Mouse (Mus musculus) gastrocnemius, postnatal 14 days (tissue): ENCODE data around the gene Anks3. TPM values are rescaled to one million over a fixed set of nuclear protein-coding genes. Genes with fewer than 3 reads are reported as not detected.
A peak's percentile ranks its signal among the peaks of the same experiment; 100 is the strongest.

Experiments
- DNase-seq: peaks from one replicate; pipeline ENCODE4 v3.0.0; 2021; ENCODE audit warnings: mixed read lengths
- intact Hi-C: fragments of 180-260 bp; cut with DNase I; formaldehyde crosslinking; loops from one replicate; pipeline ENCODE4 v1.15.1; 2025; ENCODE audit warnings: low total_unique reads
- total RNA-seq, 2 experiments: library from RNA; stranded (reverse); gene quantifications; 2 replicates each; pipeline ENCODE4 v1.2.3; 2021

Gene Anks3
- total RNA-seq, 2 experiments from 2014 or later, result 9.9 to 10.7 TPM

- intact Hi-C loops, result no loop called here
- no peak for DNase-seq
Observed at GRCm38 (mm10) chr16:4937351-4938190, 26.4 kb downstream of the Anks3 start.

- intact Hi-C loops, result no loop called here
- no peak for DNase-seq
Observed at GRCm38 (mm10) chr16:4935931-4936703, 27.9 kb downstream of the Anks3 start.

- DNase-seq, result no peak
- intact Hi-C loops, result no loop called here
Observed at GRCm38 (mm10) chr16:4935430-4935829, 28.6 kb downstream of the Anks3 start.

- intact Hi-C loops, result no loop called here
- no peak for DNase-seq
Observed at GRCm38 (mm10) chr16:4932429-4932828, 31.6 kb downstream of the Anks3 start.

- intact Hi-C loops, result no loop called here
- DNase-seq, result no peak
Observed at GRCm38 (mm10) chr16:4928474-4928873, 35.5 kb downstream of the Anks3 start.

- DNase-seq, result no peak
- intact Hi-C loops, result no loop called here
Observed at GRCm38 (mm10) chr16:4927967-4928366, 36.0 kb downstream of the Anks3 start.

GRCm38 (mm10) chr16:4923996-4924395 lies 40.0 kb downstream of the Anks3 start:
- DNase-seq, result no peak
- intact Hi-C loops, result no loop called here

- intact Hi-C loops, result no loop called here
- no peak for DNase-seq
Observed at GRCm38 (mm10) chr16:4922481-4922880, 41.5 kb downstream of the Anks3 start.

GRCm38 (mm10) chr16:4920556-4920955 lies 43.4 kb downstream of the Anks3 start:
- intact Hi-C loops, result no loop called here
- DNase-seq, result no peak

GRCm38 (mm10) chr16:4916608-4917007 lies 47.4 kb downstream of the Anks3 start:
- intact Hi-C loops, result no loop called here

GRCm38 (mm10) chr16:4915931-4916330 lies 48.1 kb downstream of the Anks3 start:
- intact Hi-C loops, result no loop called here
- DNase-seq, result no peak

More at GRCm38 (mm10) chr16:4916608-4917007, 47.4 kb downstream of the Anks3 start:
- no peak for DNase-seq

GRCm38 (mm10) chr16:4913783-4914735 lies 49.9 kb downstream of the Anks3 start:
- intact Hi-C loops, result loop anchor here (5.0 kb wide), 1 partner anchor 37 kb away; no protein-coding TSS in a partner anchor
- peak; percentile 71 for DNase-seq

GRCm38 (mm10) chr16:4912907-4913782 lies 50.9 kb downstream of the Anks3 start:
- DNase-seq, result no peak
- intact Hi-C loops, result loop anchor here (5.0 kb wide), 1 partner anchor 36 kb away; no protein-coding TSS in a partner anchor

- no peak for DNase-seq
- intact Hi-C loops, result loop anchor here (5.0 kb wide), 1 partner anchor 35 kb away; no protein-coding TSS in a partner anchor
Observed at GRCm38 (mm10) chr16:4912074-4912648, 51.8 kb downstream of the Anks3 start.

- no peak for DNase-seq
- intact Hi-C loops, result loop anchor here (5.0 kb wide), 1 partner anchor 33 kb away; no protein-coding TSS in a partner anchor
Observed at GRCm38 (mm10) chr16:4910758-4911157, 53.2 kb downstream of the Anks3 start.

- no peak for DNase-seq
Observed at GRCm38 (mm10) chr16:4909745-4910144, 54.3 kb downstream of the Anks3 start.

GRCm38 (mm10) chr16:4907972-4908371 lies 56.0 kb downstream of the Anks3 start:
- intact Hi-C loops, result no loop called here
- no peak for DNase-seq

More at GRCm38 (mm10) chr16:4909745-4910144, 54.3 kb downstream of the Anks3 start:
- intact Hi-C loops, result loop anchor here (5.0 kb wide), 1 partner anchor 32 kb away; no protein-coding TSS in a partner anchor

GRCm38 (mm10) chr16:4907386-4907785 lies 56.6 kb downstream of the Anks3 start:
- DNase-seq, result peak; percentile 40
- intact Hi-C loops, result no loop called here
